Mouse (Mus musculus) urinary bladder, postnatal 4 days (tissue): ENCODE data around the gene Bpifb5.
"Not testable (repeated sequence)": the region's sequence is repeated elsewhere in the genome, so short reads cannot be mapped to it uniquely, and the experiment has no call there.

Experiments used
- DNase-seq, 2 experiments: peaks; one replicate each; pipeline ENCODE4 v3.0.0; 2021 to 2022; ENCODE audit warnings: low spot score in 2 of 2

Gene Bpifb5

DNA sequence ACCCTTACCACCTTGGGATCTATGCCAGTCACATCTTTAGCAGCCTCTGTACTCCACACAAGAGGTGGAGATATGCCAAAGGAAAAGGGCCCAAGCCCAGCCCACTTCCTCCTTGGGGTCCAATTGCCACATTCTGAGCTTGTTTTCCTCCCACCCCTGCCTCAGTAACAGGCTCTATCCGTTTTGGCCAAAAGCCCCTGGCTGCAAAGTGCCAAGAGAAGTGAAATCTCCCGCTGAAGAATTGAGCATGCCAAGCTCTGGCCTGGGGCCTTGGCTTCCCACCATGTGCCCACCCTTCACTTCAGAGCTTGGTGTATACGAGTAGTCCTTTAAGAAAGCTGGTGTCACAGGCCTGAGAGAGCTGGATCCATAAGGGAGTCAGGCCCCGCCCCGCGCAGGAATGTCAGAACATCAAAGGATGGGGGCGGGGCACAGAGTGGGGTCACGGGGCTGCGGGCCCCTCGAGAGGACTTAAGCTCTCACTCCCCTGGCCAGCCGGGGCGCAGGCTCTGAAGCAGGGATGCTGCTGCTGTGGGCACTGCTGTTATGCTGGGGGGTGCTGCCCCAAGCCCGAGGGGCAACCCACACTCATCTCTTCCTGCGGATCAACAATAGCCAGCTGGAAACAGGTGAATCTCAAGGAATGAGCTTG is at the start of gene Bpifb5:
Gene Bpifb5 (plus strand): TSS at position 478 of the 652 bp plus-strand sequence.
- DNase-seq = no peak

GRCm38 (mm10) chr2:154181900-154182299 is 41.6 kb upstream of the Bpifb5 start:
- DNase-seq = peak in 1 of 2 experiments; percentile 17

- not testable (repeated sequence) for DNase-seq
Measured at GRCm38 (mm10) chr2:154183061-154183460, 40.5 kb upstream of the Bpifb5 start.

DNA sequence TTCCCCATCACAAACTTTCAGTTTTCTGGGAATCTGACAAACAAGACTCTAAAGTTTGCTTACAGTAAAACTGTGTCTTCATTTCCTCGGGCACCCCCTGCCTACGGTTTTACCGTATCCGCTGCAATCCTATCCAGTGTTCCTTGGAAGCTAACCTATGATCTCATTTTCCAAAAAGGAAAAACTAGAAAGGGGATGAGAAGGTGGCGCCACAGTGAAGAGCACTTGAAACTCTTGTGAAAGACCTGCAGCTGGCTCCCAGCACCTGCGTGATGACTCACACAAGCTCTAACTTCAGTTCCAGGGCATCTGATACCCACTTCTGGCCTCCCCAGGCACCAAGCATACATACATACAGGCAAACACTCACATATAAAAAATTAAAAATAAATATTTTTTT is 38.2 kb upstream of the Bpifb5 start:
- DNase-seq = peak in 1 of 2 experiments; percentile 28

GRCm38 (mm10) chr2:154185748-154186147 is 37.8 kb upstream of the Bpifb5 start:
- DNase-seq = peak in 1 of 2 experiments; percentile 48

- no peak for DNase-seq
Measured at GRCm38 (mm10) chr2:154187468-154187867, 36.1 kb upstream of the Bpifb5 start.

DNA sequence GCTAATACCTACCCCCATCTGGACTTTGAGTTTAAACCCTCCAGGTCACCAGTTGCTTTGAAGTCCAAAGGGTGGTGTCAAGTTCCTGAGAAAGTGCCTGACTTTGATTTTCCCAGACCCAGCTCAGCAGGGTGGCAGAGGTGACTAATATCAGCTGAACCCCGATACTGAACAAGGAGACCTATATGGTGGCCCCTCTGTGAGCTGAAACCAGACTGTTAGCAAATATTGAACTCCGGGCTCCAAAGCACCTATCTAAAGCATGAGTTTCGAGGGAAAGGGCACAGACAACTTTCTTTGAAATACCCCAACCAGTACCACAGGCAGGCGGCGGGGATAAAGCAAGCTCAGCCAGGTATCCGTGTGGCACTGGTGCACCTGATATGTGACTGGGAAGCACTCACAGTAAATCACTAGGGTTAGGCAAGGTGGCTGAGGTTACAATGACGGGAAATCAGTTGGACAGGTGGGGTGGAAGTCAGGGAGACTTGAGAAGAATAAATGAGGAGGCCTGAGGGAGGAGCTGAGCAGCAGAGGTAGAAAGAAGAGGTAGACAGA is 33.6 kb upstream of the Bpifb5 start:
- peak in 1 of 2 experiments; percentile 40 for DNase-seq

GRCm38 (mm10) chr2:154190546-154191258 is 32.8 kb upstream of the Bpifb5 start, which contains the start of gene Bpifb1:
Bpifb1 (plus strand) TSS chr2:154190818.
- DNase-seq = peak in 1 of 2 experiments; percentile 52

DNA sequence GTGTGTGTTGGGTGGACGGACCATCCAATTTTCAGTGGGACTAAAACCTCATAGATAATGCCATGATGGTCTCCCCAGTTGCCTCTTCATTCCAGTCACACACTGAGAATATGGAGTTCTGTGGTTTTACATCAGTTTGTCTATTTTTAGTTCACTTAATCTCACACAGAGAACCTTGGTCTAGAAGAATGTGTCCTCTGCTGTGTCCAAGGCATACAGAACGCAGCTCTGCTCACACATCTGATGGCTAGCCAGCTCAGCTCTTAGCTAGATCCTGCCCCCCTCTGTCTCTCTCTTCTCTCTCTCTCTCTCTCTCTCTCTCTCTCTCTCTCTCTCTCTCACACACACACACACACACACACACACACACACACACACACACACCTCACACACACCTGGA is 31.4 kb upstream of the Bpifb5 start:
- DNase-seq = no peak

DNA sequence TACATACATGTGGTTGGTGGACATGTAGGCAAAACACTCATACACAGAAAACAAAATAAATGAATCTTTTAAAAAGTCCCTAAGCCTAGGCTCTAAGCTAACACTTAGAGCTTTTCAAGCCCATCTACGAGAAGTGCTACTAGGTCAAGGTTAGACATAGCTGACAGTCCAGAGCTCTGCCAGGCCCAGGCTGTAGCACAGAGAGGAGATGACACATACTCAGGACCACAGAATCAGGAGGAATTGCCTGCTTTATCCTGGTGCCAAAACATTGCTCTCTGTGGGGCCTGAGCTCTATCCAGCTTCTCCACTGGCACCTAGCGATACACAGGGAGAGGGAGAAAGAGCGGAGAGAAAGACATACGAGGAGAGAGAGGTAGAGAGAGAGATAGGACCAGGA is 30.5 kb upstream of the Bpifb5 start:
- DNase-seq = peak in 1 of 2 experiments; percentile 9

DNA sequence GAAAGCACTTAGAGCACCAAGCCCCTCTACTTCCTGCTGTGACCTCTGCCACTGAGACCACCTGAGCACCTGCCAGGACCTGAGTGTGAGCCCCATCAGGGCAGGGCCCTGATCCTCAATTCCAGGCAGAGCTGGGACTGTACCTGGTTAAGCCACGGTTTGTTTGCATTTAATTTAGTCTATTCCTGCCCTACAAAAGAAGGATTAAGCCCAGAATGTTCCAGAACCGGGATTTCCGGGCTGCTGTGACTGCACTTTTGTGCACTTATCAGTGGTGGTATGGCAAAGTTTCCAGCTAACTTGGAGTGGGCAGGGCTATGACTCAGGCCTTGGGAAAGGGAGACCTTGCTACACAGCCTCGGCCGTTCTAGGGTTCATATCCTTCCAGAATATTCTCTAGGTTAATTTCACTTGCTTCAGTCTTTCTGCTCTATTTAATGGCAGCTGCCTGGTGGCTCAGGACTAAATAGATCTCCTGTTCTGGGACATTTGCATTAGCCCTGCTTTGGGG is 29.5 kb upstream of the Bpifb5 start:
- DNase-seq = peak in 1 of 2 experiments; percentile 44

DNA sequence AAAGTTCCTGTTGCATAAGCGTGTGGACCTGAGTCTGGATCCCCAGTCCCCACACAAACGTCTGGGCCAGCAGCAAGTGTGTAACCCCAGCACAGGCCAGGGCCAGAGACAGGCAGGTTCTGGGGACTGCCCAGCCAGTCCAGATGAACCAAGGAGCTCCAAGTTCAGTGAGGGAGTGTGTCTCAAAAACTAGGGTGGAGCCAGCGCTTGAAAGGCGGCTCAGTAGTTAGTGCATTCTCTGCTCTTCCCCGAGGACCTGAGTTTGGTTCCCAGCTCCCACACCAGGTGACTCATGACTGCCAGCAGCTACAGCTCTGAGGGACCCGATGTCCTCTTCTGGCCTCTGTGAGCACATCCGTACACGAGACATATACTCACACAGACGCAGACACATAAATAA is 26.5 kb upstream of the Bpifb5 start:
- peak in 1 of 2 experiments; percentile 52 for DNase-seq

GRCm38 (mm10) chr2:154204630-154205029 is 18.9 kb upstream of the Bpifb5 start:
- no peak for DNase-seq

DNA sequence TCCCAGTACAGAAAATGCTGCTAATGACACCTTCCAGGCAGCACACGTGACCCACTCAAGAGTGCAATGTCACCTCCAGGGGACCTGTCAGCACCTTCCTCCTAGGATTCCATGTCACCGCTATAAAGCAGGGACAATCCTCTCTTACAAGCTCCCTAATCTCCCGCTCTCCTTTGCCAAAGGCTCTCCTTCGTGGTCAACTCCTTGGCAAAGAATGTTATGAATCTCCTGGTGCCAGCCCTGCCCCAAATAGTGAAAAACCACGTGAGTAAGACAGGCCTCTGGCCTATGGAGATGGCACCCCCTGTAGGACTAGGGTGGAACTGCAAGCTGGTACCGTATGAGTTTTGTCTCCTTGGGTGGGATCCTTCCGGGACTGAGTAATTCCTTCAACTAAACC is 16.6 kb upstream of the Bpifb5 start:
- no peak for DNase-seq

GRCm38 (mm10) chr2:154209112-154209511 is 14.4 kb upstream of the Bpifb5 start:
- no peak for DNase-seq

DNA sequence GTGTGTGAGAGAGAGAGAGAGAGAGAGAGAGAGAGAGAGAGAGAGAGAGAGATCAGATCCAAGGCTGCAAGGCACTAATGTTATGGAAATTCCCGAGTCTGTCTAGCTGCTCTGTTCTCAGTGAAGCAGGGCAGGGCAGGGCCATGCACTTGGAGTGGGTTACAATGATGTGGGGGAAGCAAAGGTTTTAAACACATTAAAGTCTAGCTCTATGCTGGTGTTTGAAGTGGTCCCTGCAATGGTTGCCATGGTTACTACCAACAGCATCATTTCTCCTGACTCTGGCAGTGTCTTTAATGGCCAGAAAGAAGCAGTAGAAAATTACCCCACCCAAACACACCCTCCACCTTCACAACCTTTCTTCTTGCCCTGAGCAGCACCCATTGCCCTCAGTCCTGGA is 12.4 kb upstream of the Bpifb5 start:
- DNase-seq = no peak

- no peak for DNase-seq
Measured at GRCm38 (mm10) chr2:154211881-154212280, 11.7 kb upstream of the Bpifb5 start.

DNA sequence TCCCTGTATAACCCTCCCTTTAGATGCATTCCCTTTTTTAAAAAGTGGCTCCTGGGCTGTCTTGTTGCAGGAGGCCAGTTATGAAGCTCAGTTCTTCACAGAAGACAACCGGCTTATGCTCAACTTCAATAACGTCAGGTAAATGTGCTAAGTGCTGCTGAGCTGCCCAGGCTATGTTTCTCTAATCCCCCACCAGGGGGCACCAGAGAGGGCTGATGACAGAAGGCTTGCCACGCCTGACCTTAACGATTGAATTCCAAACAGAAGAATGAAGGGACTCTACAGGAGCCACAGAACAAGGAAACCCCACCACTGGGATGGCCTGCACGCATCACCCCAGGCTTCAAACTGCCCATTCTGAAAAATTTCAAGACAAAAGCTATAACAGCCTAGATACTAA is 8.4 kb upstream of the Bpifb5 start:
- DNase-seq = peak; percentile 49 to 70

DNA sequence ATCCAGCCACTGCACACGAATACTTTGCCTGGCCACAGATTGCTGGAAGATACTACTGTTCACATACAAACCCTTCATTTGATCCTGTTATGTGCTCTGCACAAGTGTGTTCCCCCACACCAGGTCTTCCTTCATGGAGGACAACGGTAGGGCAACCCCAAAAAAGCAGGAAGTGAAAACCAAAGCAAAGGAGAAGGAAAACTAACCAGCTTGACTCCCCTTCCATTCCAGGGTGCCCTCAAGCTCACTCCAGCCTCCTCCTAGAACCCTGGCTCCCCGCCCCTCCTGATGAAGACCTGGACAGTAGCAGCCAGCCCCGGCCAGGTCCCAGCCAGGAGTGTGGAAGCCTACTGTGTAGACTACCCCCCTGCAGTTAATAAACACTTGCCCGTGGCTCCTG is 3.6 kb upstream of the Bpifb5 start:
- no peak for DNase-seq

GRCm38 (mm10) chr2:154223917-154224273 is 353 bp downstream of the Bpifb5 start:
- no peak for DNase-seq

GRCm38 (mm10) chr2:154226991-154227390 is 3.4 kb downstream of the Bpifb5 start:
- no peak for DNase-seq

GRCm38 (mm10) chr2:154227830-154228229 is 4.3 kb downstream of the Bpifb5 start:
- DNase-seq = no peak

DNA sequence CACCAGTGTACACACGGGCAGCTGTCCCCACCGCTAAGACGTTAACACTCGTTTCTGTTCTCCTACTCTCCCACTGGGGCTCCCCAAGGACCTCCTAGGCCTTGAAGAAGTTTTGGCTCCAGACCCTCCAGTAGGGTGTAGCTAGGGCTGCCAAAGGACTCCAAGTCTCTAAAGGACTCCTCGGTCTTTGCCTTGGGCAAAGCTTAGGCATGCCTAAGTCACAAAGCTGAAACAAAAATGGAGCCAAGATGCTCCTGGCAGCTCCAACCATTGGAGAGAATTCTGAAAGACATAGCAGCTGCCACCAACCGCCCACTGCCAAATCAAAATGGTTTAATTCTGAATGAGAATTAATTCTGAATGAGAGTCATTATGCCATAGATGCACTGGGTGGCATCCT is 9.9 kb downstream of the Bpifb5 start:
- no peak for DNase-seq
